Mouse (Mus musculus): ENCODE results near the gene Iqcn.

Iqcn gene

DNA sequence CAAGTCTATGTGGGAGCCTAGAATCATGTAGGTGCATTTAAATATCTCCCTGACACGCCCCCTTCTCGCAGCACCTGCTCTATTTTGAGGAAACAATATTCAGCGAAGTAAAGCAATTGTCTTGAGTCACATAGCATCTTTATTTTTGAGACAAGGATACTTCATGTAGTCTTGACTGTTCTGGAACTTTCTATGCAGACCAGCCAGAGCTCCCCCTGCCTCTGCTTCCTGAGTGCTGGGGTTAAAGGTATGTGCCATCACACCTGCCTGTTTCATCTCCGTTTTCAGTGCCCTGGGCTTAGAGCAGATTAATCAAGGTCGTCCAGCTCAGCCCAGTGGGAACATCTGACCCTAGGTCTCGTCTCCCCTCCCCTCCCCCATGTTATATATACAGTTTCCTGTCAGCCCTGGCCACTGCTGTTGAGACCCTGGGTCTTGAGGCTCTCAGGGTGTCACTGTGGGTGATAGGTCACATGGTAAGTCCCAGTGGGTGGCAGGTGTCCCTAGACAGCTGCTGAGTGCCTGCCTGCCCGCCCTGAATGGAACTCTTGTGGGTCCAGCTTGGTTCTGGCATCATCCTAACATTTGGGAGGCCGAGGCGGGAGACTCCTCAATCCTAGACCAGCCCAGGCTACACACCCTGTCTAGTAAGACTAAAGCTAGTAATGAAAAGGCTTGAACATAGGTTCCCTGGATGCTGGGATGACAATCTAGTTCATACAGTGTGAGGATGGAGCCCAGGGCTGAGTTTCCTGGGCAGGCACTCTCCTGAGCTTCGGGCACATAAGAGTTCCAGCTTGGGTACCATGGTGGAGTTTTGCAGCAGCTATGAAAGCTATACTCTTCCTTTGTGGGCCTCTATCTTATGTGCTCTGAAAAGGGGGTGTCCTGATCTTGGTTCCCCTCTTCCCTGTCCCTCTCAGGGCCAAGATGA, 1.9 kb upstream of the Iqcn start:
- no peak for DNase-seq

DNA sequence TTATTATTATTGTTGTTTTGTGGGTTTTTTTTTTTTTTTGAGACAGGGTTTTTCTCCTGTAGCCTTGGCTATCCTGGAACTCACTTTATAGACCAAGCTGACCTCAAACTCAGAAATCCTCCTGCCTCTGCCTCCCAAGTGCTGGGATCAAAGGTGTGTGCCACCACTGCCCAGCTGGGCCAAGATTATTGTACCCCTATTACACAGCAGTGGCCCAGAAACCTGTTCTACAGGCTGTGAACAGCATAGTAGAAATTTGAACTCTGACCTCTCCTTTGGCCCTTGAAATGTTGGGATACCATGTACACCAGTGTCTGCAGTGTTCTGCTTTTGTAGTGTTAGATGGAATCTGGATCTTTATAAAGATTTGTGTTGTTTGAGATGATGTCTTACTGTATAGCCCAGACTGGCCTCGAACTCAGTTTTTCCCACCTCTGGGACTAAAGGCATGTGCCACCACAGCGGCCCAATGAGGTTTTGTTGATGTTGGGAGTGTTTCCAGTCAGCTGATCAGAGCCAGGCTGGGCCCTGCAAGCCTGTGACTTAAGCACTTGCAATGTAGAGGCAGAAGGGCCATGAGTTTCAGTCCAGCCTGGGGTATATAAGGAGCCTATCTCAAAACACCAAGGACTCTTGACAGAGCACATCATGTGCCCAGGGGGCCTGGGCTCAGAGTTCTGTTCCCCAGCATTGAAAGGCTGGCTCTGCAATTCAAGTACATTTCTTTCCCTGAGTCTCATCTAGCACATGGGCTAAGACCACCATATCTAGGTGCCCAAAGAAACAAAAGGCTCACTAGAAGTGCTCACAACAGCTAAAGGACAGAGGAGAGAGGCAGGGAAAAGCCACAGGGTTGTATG, 1.0 kb upstream of the Iqcn start:
- DNase-seq = no peak

DNA sequence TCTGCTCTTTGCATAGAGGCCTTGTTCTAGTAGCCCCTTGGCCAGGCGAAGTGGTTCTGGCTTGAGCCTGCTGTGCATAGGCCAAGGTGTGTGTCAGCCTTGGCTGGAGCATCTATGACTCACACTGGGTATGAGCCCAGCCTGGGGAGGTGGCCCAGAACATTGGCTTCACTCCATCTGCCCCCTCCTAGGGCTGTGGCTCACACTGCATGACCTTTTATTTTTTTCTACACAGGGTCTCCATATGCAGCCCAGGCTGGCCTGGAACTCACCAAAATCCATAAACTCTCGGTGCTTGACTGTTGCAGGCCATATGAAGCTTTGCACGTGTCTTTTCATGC, 445 bp upstream of the Iqcn start:
- DNase-seq = peak; percentile 79

DNA sequence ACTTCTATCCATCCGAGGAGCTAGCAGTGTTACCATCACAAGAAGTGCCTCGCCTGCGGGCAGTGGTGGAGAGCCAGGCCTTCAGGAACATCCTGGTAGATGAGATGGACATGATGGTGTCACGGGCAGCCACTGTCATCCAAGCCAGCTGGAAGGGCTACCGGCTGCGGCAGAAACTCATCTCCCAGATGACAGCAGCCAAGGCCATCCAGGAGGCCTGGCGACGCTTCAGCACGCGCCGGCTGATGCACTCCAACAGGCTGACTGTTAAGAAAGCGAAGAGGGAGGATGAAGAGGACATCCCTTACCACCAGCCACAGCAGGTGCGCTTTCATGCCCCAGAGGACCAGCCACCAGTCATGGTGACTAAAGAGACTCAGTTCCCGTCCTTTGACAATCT, 5.0 kb downstream of the Iqcn start:
- DNase-seq = no peak

DNA sequence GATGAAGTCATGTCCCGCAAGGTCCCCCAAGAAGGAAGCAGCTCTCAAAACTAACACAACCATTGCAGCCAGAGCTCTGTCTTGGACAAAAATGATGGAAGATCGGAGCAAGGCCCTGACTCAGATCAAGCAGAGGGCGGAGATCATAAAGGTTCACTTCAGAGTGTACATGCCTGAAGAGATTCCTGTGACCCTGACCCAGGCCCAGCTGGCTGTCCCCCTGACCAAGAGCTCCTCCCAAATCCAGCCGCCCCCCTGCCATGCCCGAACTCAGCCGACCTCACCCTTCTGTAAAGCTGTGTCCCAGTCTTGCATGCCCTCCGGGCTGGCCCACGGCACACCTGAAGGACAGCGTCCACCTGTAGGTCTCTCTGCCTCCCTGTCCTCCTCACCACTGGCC, 6.5 kb downstream of the Iqcn start:
- no peak for DNase-seq

DNA sequence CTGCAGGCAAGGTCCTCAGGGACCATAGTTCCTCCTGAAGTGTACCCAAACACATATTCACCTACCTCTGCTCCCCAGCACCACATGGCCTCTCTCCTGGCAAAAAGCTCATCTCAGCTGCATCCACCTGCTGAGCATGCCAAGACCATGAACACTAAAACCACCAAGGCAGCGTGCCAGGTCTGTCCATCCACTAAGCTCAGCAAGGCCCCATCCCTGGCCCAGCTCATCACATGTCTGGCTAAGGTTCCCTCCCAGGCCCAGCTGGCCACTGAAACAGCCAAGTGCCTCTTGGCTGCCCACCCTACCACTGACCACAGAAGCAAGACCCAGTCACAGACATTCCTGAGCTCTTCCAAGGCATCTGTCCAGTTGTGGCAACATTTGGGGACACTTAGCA, 7.0 kb downstream of the Iqcn start:
- DNase-seq = no peak

DNA sequence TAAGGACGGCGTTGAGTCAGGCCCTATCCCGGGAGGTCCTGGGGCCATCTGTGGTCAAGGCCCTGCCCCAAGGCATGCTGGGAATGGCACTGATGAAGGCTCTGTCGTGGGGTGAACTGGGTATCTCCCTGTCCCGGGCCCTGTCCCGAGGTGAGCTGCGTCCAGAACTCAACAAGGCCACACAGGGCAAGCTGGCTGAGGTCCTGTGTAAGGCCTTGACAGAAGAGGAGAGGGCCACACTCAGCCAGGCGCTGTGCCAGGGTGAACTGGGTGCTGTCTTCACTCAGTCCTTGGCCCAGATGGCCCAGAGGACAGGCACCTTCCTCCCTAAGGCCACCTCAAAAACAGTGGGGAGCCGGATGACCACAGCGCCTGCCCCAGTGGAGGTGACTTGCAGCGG, 7.8 kb downstream of the Iqcn start:
- DNase-seq = no peak

DNA sequence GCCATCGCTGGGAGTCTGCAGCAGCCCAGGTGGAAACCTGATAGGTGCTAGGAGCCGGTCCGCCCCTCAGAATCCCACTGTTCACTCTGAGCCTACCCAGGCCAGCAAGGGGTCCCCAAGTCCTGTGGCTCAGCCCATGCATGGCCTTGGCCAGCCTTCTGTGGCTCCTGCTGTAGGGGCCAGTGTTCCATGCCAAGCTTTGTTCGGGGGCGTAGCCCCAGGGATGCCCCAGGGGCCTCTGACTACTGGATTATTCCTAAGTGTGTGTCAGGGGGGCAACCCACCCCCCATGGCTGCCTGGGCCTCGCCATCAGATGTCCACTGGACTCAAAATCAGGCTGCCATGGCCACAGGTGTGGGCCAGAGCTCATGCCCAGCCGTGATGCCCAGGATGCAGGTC, 10.7 kb downstream of the Iqcn start:
- DNase-seq = no peak

DNA sequence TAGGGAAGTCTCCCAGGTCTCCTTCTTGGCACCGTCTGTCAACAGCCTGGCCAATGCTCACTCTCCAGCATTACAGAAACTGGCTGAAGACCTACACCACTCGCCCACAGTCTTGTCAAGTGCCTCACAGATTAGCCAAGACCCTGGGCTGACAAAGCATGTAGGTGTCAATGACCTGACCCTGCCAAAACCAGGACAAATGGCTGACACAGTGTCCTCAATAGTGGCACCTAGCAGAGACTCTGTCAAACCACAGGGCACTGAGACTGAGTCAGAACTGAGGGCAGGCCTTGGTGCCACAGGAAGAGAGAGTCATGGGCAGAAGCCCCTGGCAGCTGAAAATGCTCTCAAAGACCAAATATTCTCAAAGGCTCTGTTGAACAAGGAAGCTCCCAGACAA, 11.8 kb downstream of the Iqcn start:
- no peak for DNase-seq

DNA sequence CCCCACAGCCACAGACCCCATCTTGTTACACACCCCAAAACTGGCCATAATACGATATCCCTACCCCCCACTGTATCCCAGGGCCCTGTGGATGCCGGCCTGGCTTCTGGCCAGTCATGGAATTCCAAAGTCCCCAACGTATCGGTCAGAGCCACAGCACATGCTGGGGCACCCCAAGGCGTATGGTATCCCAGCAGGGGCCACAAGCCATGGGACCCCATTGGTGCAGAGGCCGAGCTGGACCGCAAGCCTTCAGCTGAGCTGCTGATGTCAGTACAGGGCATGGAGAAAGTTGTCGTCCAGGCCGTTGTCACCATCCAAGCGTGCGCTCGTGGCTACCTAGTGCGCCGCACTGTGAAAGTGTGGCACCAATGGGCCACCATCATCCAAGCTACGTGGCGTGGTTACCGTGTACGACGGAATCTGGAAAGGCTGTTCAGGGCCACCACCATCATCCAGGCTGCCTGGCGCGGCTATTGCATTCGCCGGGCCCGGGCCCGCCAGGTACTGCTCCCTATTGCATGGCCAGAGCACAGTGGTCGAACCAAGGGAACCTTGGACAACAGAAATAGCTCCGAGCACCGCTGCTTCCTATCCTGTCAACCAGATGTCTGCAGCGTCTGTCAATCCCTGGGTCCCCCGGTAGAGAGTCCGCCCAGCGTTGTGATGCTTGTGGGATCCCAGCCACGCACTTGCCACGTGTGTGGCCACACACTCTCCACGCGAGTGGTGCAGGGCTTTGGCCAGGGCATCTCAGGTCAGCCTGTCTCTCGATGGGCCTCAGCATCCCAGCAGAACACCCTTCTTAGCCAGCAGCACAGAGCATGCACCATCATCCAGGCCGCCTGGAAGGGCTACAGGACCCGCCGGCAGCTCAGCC, 13.5 kb downstream of the Iqcn start:
- DNase-seq = no peak

DNA sequence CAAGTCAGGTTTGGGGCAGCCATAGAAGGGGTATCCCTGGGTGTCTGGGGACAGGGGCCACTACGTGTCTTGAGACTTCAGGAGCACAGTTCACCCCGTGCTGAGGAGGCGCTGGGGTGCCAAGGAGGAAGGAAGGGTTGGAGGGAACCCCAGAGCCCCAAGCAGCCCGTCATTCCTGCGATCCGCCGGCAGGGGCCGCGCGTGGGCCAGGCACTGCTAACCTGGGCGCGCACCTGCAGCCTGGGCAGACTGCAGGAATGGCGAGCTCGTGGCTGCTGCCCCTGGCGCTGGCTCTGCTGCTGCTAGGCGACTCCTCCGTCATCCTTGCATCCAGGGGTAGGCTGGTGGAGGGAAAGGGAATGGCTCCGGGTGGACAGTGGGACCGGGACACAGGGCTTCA, 15.0 kb downstream of the Iqcn start, which contains the start of gene Gm3336:
Gene Gm3336 (plus strand): TSS at position 247 of the 400 bp plus-strand sequence.
- peak; percentile 82 for DNase-seq

DNA sequence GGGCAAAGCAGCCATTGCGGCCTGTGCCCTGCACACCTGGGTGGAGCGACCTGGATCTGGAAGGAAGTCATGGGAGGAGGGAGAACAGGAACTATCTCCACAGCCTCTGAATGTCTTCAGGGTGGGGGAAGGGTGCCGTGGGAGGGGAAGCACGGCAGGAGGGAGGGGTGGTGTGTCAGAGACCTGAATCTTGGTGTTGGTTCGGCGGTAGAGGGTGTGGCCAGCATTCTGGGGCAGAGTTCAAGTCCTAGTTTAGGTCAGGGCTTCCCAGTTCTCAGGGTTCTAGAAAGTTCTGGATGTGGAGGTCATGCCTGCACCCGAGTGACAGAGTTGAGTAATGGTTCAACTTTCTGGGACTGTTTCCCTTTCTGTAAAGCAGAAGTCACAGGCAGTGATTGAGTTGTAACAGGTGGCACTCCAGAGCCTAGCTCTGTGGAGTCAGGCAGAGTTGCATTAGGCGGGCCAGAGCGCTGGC, 16.6 kb downstream of the Iqcn start:
- peak; percentile 70 for DNase-seq

DNA sequence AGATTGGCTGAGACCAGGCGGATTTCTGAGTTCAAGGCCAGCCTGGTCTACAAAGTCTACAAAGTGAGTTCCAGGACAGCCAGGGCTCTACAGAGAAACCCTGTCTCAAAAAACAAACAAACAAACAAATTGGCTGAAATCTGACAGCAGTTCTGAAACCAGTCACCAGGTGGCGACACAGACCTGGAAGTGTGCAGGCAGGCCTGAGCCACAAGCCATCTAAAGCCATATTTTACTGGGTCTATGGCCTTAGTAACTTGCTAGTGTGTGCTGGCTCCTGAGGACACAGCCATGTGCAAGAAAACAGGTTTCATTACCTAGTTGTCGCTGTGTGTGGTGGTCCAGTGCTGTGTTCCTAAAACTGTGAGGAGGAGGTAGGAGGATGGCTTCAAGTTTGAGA, 17.5 kb downstream of the Iqcn start:
- DNase-seq = peak; percentile 91

DNA sequence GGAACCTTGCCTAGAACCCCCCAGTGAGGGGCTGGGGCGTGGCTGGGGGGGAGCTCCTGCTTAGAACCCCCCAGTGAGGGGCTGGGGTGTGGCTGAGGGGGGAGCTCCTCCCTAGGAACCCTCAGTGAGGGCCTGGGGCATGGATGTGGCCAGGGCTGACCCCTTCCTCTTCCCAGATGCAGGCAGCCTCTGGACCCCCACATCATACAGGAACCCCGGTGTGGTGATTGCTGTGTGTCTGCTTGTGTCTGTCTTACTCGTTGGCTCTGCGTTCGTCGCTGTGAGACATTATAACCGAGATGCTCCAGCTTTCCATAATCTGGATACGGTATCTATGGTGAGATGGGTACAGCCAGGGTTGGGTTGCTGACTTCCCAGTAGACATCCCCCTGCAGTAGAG, 18.3 kb downstream of the Iqcn start:
- no peak for DNase-seq

DNA sequence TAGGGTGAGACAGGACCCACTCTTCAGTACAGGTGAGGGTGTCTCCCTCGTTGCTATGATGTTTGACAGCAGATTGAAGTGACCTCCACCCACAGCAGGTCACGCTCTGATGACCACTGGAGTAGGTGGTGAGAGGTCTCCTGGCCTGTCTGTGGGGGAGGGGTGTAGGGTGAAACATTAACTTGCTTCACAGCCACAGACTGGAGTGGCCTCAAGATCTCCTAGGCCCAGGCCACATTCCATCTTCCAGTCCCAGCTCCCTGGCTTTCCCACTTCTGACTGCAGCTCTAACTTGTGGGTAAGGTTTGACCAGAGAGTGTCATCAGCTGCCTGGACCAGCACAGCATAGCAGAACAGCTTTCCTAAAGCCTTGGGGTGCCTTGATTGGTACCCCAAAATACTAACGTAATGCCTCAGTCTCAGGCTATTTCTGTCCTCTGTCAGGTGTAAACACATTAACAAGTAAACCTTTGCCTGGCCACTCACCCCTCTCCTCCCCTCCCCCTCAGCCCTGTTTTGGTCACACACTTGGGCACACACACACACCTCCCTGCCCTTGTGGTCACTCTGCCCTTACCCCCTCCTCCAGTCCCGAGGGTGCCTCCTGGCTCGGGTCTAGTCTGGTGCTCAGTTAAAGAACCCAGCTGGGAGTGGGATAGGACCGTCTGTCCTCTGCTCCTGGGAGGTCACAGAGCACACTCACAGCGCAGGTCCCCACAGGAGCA, 20.4 kb downstream of the Iqcn start, which contains the start of gene Pde4c:
Gene Pde4c (plus strand): TSS at position 235 of the 725 bp plus-strand sequence.
- peak; percentile 87 for DNase-seq

DNA sequence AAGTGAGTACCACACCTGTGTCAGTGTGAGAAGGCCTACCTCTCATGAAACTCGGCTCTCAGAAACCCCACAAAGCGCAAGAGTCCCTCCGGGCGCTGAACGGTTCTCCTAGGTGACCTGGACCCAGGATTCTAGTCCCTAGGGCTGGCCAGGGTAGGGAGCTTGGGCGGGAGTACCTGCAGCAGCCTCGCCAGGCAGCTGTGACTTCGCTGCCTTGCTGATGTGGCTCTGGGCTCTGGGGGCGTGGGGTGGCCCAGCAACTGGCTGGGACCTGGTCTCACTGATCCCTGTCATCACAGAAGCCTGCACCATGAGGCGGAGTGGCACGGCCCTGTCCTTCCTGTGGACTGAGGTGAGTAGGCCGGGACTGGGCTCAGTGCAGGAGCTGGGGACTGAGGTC, 21.0 kb downstream of the Iqcn start:
- DNase-seq = no peak

DNA sequence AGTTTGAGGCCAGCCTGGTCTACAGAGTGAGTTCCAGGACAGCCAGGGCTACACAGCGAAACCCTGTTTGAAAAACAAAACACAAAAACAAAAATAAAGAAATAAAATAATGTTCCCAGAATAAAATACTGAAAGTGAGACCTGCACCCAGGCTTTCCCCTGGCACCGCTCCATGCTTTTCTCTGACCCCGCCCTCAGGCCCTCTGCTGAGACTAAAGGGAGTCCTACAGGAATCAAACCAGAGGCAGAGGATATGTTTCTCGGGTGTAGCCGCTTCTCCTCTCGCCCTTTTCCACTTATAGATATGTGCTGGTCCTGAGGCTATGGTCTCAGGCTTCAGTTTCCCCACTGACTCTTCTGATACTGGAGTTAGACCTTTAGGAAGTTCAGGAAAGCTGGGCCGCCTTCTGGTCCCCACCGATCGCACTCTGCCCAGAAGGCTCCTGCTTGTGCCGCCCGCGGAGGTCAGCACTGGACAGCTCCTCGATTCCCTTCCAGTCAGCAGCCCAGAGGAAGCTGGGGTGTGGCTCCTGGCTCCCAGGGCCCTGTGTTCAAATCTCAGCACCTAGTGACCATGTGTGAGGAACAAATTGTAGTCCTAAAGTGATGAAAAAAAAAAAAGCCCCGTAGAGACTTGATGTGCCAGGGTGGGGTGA, 22.7 kb downstream of the Iqcn start:
- peak; percentile 64 for DNase-seq

DNA sequence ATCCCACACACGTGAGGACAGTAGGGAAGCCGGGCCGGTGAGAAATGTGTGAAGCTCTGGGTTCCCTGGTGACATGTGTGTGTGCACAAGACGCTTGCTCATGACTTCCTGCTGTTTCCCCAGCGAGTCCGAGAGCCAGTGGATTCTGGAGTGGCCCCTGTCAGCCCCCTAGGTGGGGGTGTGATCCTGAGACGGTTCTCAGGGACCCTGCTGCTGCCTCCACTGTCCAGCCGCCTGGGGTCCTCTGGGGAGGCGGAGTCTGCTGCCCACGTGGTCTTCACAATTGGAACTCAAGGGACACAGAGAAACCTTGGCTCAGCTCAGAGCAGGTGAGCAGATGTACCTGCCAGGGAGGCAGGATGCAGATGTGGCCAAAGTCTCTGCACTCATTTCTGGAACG, 23.5 kb downstream of the Iqcn start:
- DNase-seq = no peak

DNA sequence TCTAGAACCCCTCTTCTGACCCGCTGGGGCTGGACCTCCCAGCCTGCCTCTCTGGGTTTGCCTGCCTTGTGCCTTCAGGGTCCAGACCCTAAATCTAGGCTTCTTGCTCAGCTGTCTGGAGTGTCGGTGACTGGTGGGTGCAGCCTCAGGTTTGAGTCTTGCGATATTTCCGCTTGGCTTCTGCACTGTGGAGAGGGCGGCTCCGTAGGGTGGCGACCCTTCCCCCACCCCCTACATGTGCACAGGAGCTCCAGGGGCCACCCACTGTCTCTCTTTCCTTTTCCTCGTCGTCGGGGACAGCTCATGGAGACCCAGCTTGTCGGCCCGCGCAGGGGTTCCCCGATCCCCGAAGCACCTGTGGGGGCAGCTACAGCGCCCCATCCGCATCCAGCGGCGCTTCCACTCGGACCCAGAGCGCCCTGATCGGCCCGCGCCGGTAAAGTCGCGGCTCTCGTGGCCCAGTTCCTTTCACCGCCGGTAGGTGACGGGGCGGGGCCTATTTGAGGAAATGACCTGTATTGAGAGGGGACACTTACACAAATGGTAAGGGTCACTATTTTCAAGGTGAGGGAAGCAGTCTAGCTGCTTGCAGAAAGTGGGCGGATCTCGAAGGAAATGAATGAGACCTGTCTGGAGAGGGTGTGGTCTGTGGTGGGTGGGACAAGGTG, 26.7 kb downstream of the Iqcn start:
- peak; percentile 50 for DNase-seq

DNA sequence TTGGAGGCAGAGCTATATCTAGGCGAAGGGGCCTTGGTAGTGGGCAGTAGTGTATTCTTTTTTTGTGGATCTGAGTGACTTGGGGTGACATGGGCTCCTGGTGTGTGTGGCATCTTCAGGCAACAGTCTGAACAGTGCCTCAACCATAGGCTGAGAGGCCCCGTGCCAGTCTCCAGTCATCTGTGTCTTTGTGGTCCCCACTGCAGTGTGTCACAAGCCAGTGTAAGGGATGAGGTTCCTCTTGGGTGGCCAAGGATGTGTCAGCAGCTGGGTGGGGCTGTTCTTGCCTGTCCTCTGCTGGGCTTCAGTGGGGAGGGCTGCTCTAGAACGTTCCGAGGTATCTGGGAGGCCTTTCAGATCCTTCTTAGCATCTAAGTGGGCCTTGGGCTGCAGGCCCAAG, 27.7 kb downstream of the Iqcn start:
- DNase-seq = peak; percentile 40

DNA sequence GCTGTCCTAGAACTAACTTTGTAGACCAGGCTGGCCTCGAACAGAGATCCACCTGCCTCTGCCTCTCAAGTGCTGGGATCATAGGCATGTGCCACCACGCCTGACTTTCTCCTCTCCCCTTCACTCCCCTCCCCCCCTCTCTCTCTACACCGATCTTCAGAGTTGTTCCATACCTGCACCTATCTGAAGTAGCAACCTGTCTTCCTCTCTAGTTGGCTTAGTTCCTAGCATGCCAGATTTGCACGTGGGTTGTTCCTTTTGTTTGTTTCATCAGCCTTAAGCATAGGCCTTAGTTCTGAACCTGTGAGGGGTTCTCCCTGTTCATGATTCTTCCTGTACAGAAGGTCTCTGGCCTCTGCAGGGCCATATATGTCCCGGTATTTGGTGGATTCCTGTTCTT, 34.4 kb downstream of the Iqcn start:
- no peak for DNase-seq

All from lung, postnatal 36 days (tissue).